Mouse (Mus musculus) MEL (cell line): Measurements from ENCODE around the gene Mmp28. TPM values are rescaled to one million over a fixed set of nuclear protein-coding genes. Genes with fewer than 3 reads are reported as not detected.

ENCODE experiments used
- DNase-seq: peaks from one replicate; pipeline ENCODE4 v3.0.0; 2011; ENCODE audit warnings: low read depth, low spot score
- H3K27ac ChIP-seq: 2 replicates; pipeline ENCODE4 v1.5.1; 2012; ENCODE audit warnings: low read depth, mild to moderate bottlenecking, control low read depth, low read length, moderate library complexity; ENCODE audit not compliant: control insufficient read depth
- H3K27me3 ChIP-seq, 2 experiments: fragments of 150-350 bp in 1 of 2; sonication (generic) in 1 of 2; 2 replicates each; pipeline ENCODE4 v1.6.1; 2012; ENCODE audit warnings: low read length in 2 of 2, mild to moderate bottlenecking in 2 of 2, improper control_type of control experiment in 1 of 2, moderate library complexity in 1 of 2; ENCODE audit not compliant: insufficient read depth in 2 of 2, control insufficient read depth in 1 of 2
- H3K36me3 ChIP-seq, 2 experiments: 2 replicates each; pipeline ENCODE4 v1.6.1; 2012 to 2014; ENCODE audit warnings: low read length in 2 of 2, improper control_type of control experiment in 1 of 2, inconsistent platforms in 1 of 2, mild to moderate bottlenecking in 1 of 2; ENCODE audit not compliant: insufficient read depth in 2 of 2, control insufficient read depth in 1 of 2
- H3K4me1 ChIP-seq, 2 experiments: fragments of 150-350 bp in 1 of 2; sonication (generic) in 1 of 2; 2 replicates each; pipeline ENCODE4 v1.6.1; 2012; ENCODE audit warnings: low read length in 2 of 2, improper control_type of control experiment in 1 of 2, mild to moderate bottlenecking in 1 of 2; ENCODE audit not compliant: insufficient read depth in 2 of 2, control insufficient read depth in 1 of 2
- H3K4me3 ChIP-seq, 2 experiments: fragments of 150-350 bp in 1 of 2; sonication (generic) in 1 of 2; 2 replicates each; pipeline ENCODE4 v1.5.1; 2012; ENCODE audit warnings: low read depth in 2 of 2, low read length in 2 of 2, mild to moderate bottlenecking in 2 of 2, moderate library complexity in 2 of 2, control low read depth in 1 of 2, improper control_type of control experiment in 1 of 2; ENCODE audit not compliant: control insufficient read depth in 1 of 2, insufficient read depth in 1 of 2
- H3K79me2 ChIP-seq: 2 replicates; pipeline ENCODE4 v1.6.1; 2012; ENCODE audit warnings: mild to moderate bottlenecking, low read length, moderate library complexity; ENCODE audit not compliant: control insufficient read depth, poor library complexity, insufficient read depth
- H3K9ac ChIP-seq: 2 replicates; pipeline ENCODE4 v1.6.1; 2012; ENCODE audit warnings: low read depth, mild to moderate bottlenecking, control low read depth, low read length, moderate library complexity; ENCODE audit not compliant: control insufficient read depth, poor library complexity, severe bottlenecking
- H3K9me3 ChIP-seq: fragments of 150-350 bp; sonication (generic); replicated peaks from 2 replicates; pipeline ENCODE4 v1.6.1; 2012; ENCODE audit warnings: mild to moderate bottlenecking, low read length, improper control_type of control experiment, moderate library complexity; ENCODE audit not compliant: insufficient read depth
- BHLHE40 ChIP-seq: IDR thresholded peaks from 2 replicates; pipeline ENCODE4 v1.6.1; 2012; ENCODE audit warnings: low read depth, mild to moderate bottlenecking, inconsistent platforms, low read length, improper control_type of control experiment, borderline replicate concordance
- CHD2 ChIP-seq: IDR thresholded peaks from 2 replicates; pipeline ENCODE4 v1.6.1; 2011; ENCODE audit warnings: low read length, improper control_type of control experiment
- CTCF ChIP-seq, 3 experiments: IDR thresholded peaks in 2 of 3; conservative IDR thresholded peaks in 1 of 3; 2 replicates each; pipeline ENCODE4 v1.5.1; 2011 to 2012; ENCODE audit warnings: low read length in 3 of 3, low read depth in 2 of 3, mild to moderate bottlenecking in 2 of 3, improper control_type of control experiment in 1 of 3, inconsistent platforms in 1 of 3, mixed read lengths in 1 of 3, moderate library complexity in 1 of 3; ENCODE audit not compliant: control insufficient read depth in 1 of 3, insufficient read depth in 1 of 3, poor library complexity in 1 of 3, severe bottlenecking in 1 of 3
- E2F4 ChIP-seq: IDR thresholded peaks from 2 replicates; pipeline ENCODE4 v1.6.1; 2011; ENCODE audit warnings: low read depth, low read length, improper control_type of control experiment, borderline replicate concordance
- EP300 ChIP-seq, 2 experiments: IDR thresholded peaks; 2 replicates each; pipeline ENCODE4 v1.6.1; 2011; ENCODE audit warnings: improper control_type of control experiment in 2 of 2, low read length in 2 of 2, low read depth in 1 of 2, mild to moderate bottlenecking in 1 of 2
- GABPA ChIP-seq: IDR thresholded peaks from 2 replicates; pipeline ENCODE4 v1.6.1; 2012; ENCODE audit warnings: low read depth, mild to moderate bottlenecking, inconsistent platforms, low read length, improper control_type of control experiment, moderate library complexity
- JUND ChIP-seq: IDR thresholded peaks from 2 replicates; pipeline ENCODE4 v1.6.1; 2011; ENCODE audit warnings: low read depth, mild to moderate bottlenecking, improper control_type of control experiment, low read length
- KAT2A ChIP-seq: conservative IDR thresholded peaks from 2 replicates; pipeline ENCODE4 v1.6.1; 2012; ENCODE audit warnings: low read depth, low read length, improper control_type of control experiment, inconsistent platforms
- MAZ ChIP-seq: IDR thresholded peaks from 2 replicates; pipeline ENCODE4 v1.6.1; 2012; ENCODE audit warnings: low read depth, mild to moderate bottlenecking, inconsistent platforms, low read length, improper control_type of control experiment
- MXI1 ChIP-seq: IDR thresholded peaks from 2 replicates; pipeline ENCODE4 v1.6.1; 2011; ENCODE audit warnings: mild to moderate bottlenecking, low read depth, low read length, improper control_type of control experiment
- MYB ChIP-seq: IDR thresholded peaks from 2 replicates; pipeline ENCODE4 v1.6.1; 2011; ENCODE audit warnings: mild to moderate bottlenecking, low read depth, low read length, improper control_type of control experiment
- MYC ChIP-seq: IDR thresholded peaks from 2 replicates; pipeline ENCODE4 v1.6.1; 2011; ENCODE audit warnings: low read depth, mild to moderate bottlenecking, low read length, improper control_type of control experiment, moderate library complexity
- POLR2A ChIP-seq, 2 experiments: IDR thresholded peaks; 2 replicates each; pipeline ENCODE4 v1.6.1; 2011 to 2012; ENCODE audit warnings: low read length in 2 of 2, mild to moderate bottlenecking in 2 of 2, control low read depth in 1 of 2, improper control_type of control experiment in 1 of 2, low read depth in 1 of 2, moderate library complexity in 1 of 2; ENCODE audit not compliant: control insufficient read depth in 1 of 2, insufficient read depth in 1 of 2, poor library complexity in 1 of 2
- RAD21 ChIP-seq: IDR thresholded peaks from 2 replicates; pipeline ENCODE4 v1.6.1; 2011; ENCODE audit warnings: mild to moderate bottlenecking, low read depth, low read length, improper control_type of control experiment
- RCOR1 ChIP-seq: IDR thresholded peaks from 2 replicates; pipeline ENCODE4 v1.6.1; 2012; ENCODE audit warnings: low read depth, mild to moderate bottlenecking, inconsistent platforms, low read length, improper control_type of control experiment
- SIN3A ChIP-seq: IDR thresholded peaks from 2 replicates; pipeline ENCODE4 v1.6.1; 2012; ENCODE audit warnings: low read length, improper control_type of control experiment, inconsistent platforms
- SMC3 ChIP-seq: IDR thresholded peaks from 2 replicates; pipeline ENCODE4 v1.6.1; 2011; ENCODE audit warnings: low read depth, low read length, improper control_type of control experiment
- TAL1 ChIP-seq: IDR thresholded peaks from 2 replicates; pipeline ENCODE4 v1.6.1; 2012; ENCODE audit warnings: mild to moderate bottlenecking, inconsistent platforms, low read length, moderate library complexity, mixed read lengths
- TBP ChIP-seq: IDR thresholded peaks from 2 replicates; pipeline ENCODE4 v1.8.0; 2011; ENCODE audit warnings: low read depth, low read length, improper control_type of control experiment
- USF1 ChIP-seq: IDR thresholded peaks from 2 replicates; pipeline ENCODE4 v1.6.1; 2014; ENCODE audit warnings: low read depth, mild to moderate bottlenecking, inconsistent platforms, low read length, improper control_type of control experiment, moderate library complexity
- USF2 ChIP-seq, 2 experiments: IDR thresholded peaks; 2 replicates each; pipeline ENCODE4 v1.6.1; 2011 to 2012; ENCODE audit warnings: improper control_type of control experiment in 2 of 2, low read length in 2 of 2, borderline replicate concordance in 1 of 2, inconsistent platforms in 1 of 2, low read depth in 1 of 2, mild to moderate bottlenecking in 1 of 2; ENCODE audit not compliant: insufficient read depth in 1 of 2
- ZNF384 ChIP-seq: IDR thresholded peaks from 2 replicates; pipeline ENCODE4 v1.6.1; 2012; ENCODE audit warnings: low read depth, mild to moderate bottlenecking, inconsistent platforms, low read length, improper control_type of control experiment
- polyA plus RNA-seq, 2 experiments: library from polyadenylated mRNA; stranded (reverse) in 1 of 2; unstranded in 1 of 2; fragments of >175 nt in 1 of 2; fragments of >200 nt in 1 of 2; gene quantifications; 2 replicates each; pipeline versions ENCODE4 v1.2.1 to v1.2.4; 2012; ENCODE audit warnings: low replicate concordance in 2 of 2, low read depth in 1 of 2; ENCODE audit not compliant: insufficient read length in 2 of 2, insufficient read depth in 1 of 2, missing spikeins in 1 of 2
- total RNA-seq: library from RNA; depleted of rRNA; stranded (reverse); fragments of 300-350 nt; gene quantifications from 2 replicates; pipeline ENCODE4 v1.2.3, GENCODE M21; 2012

Gene Mmp28
- total and polyA plus RNA-seq, 3 experiments = 0.03 TPM; not detected in 2

- Histone ChIP-seq H3K27ac (no peak overlapping the region), H3K9me3 (no peaks in the 10 kb centered on the region), H3K9ac (no peak overlapping the region), H3K36me3 (no peaks in the 10 kb centered on the region; a peak in 1 of 4 replicates), H3K4me3 (no peak overlapping the region), H3K4me1 (no peaks in the 10 kb centered on the region), H3K27me3 (no peaks in the 10 kb centered on the region)
- DNase-seq = peak; percentile 85
- no peak for TF ChIP-seq RCOR1
- TF ChIP-seq POLR2A (IDR thresholded peaks at IDR 0.05; ENCODE audit: control insufficient read depth in 1 of 2, insufficient read depth in 1 of 2, low read depth in 1 of 2, low read length in 2 of 2, poor library complexity in 1 of 2) = no peak
- no peak for TF ChIP-seq E2F4
- TF ChIP-seq MXI1 = peak; percentile 59; the same call in 1 of the 2 replicates
- TF ChIP-seq SIN3A = peak; percentile 81
- TF ChIP-seq, all 39 proteins: peak for 2
- H3K79me2 ChIP-seq = no peaks in the 10 kb centered on the region
Measured at GRCm38 (mm10) chr11:83421305-83421704, 41.6 kb downstream of the Mmp28 start.

GRCm38 (mm10) chr11:83420338-83420737 is 42.5 kb downstream of the Mmp28 start:
- no peaks in the 10 kb centered on the region for H3K9me3 ChIP-seq
- DNase-seq = peak; percentile 37
- no peaks in the 10 kb centered on the region for H3K36me3 ChIP-seq
- no peaks in the 10 kb centered on the region for H3K79me2 ChIP-seq
- no peak overlapping the region for H3K27ac ChIP-seq
- no peak overlapping the region for H3K9ac ChIP-seq
- TF ChIP-seq CHD2 (no peak), RAD21 (peak; percentile 49), CTCF (IDR thresholded peaks at IDR 0.05 in 2 of 3, conservative IDR thresholded peaks at IDR 0.05 in 1 of 3; ENCODE audit: control insufficient read depth in 1 of 3, insufficient read depth in 1 of 3, low read depth in 2 of 3, low read length in 3 of 3, poor library complexity in 1 of 3, severe bottlenecking in 1 of 3) (peak; percentile 46 to 64 (median 59)), SMC3 (peak; percentile 28)
- H3K4me1 ChIP-seq = no peaks in the 10 kb centered on the region
- H3K27me3 ChIP-seq = no peaks in the 10 kb centered on the region
- no peak overlapping the region for H3K4me3 ChIP-seq

- Histone ChIP-seq H3K27me3 (peaks cover 0 to 2% of the 10 kb centered on the region in 2 experiments; a peak in 1 of 4 replicates), H3K36me3 (no peaks in the 10 kb centered on the region), H3K9ac (no peak overlapping the region), H3K27ac (no peak overlapping the region), H3K4me3 (no peak overlapping the region), H3K79me2 (no peaks in the 10 kb centered on the region), H3K4me1 (no peaks in the 10 kb centered on the region), H3K9me3 (no peaks in the 10 kb centered on the region)
- no peak for DNase-seq
- TF ChIP-seq E2F4 = no peak
- TF ChIP-seq TAL1 = no peak
- TF ChIP-seq POLR2A (IDR thresholded peaks at IDR 0.05; ENCODE audit: control insufficient read depth in 1 of 2, insufficient read depth in 1 of 2, low read depth in 1 of 2, low read length in 2 of 2, poor library complexity in 1 of 2) = no peak
- no peak for TF ChIP-seq ZNF384
- no peak for TF ChIP-seq KAT2A
- no peak for TF ChIP-seq GABPA
- no peak for TF ChIP-seq RAD21
- no peak for TF ChIP-seq SMC3
- TF ChIP-seq BHLHE40 = no peak
- no peak for TF ChIP-seq MYB
- TF ChIP-seq TBP = no peak
- TF ChIP-seq RCOR1 = no peak
- TF ChIP-seq USF2 (IDR thresholded peaks at IDR 0.05; ENCODE audit: borderline replicate concordance in 1 of 2, insufficient read depth in 1 of 2, low read depth in 1 of 2, low read length in 2 of 2) = no peak
- no peak for TF ChIP-seq JUND
- TF ChIP-seq EP300 (IDR thresholded peaks at IDR 0.05; ENCODE audit: low read depth in 1 of 2, low read length in 2 of 2) = no peak
- TF ChIP-seq SIN3A = no peak
- TF ChIP-seq USF1 = no peak
- TF ChIP-seq CHD2 = no peak
- TF ChIP-seq MAZ = no peak
- TF ChIP-seq MYC = no peak
Measured at GRCm38 (mm10) chr11:83418566-83418965, 44.3 kb downstream of the Mmp28 start.
